Mouse (Mus musculus) monocyte, adult 5-6 weeks (primary cell): Measurements from ENCODE around the gene Zfp800. TPM values are rescaled to one million over a fixed set of nuclear protein-coding genes. Genes with fewer than 3 reads are reported as not detected.

ENCODE experiments used
- ATAC-seq: fragments of 153-309, 156-312 bp; replicated peaks from 2 replicates; pipeline ENCODE4 v1.8.0; 2017; ENCODE audit warnings: mild to moderate bottlenecking; ENCODE audit not compliant: low TSS enrichment, insufficient number of reproducible peaks, severe bottlenecking, poor library complexity, low FRiP score
- total RNA-seq: library from RNA; stranded (forward); fragments of 200-1000, 200-491, 200-594 nt; gene quantifications from 3 replicates; pipeline ENCODE4 v1.2.3, GENCODE M21; 2017

Gene Zfp800
- total RNA-seq, 1 experiment from 2014 or later = 56.7 TPM

- ATAC-seq = no peak
These were observed 75.4 kb downstream of the Zfp800 start for GRCm38 (mm10) chr6:28322399-28322798.

GRCm38 (mm10) chr6:28319648-28320270 lies 78.0 kb downstream of the Zfp800 start:
- peak; percentile 79 for ATAC-seq

GRCm38 (mm10) chr6:28318820-28319573 lies 78.8 kb downstream of the Zfp800 start:
- ATAC-seq = 0 out of 2 replicates have a peak, but pooled peaks have one; percentile 32

GRCm38 (mm10) chr6:28315208-28315607 lies 82.6 kb downstream of the Zfp800 start:
- no peak for ATAC-seq

DNA sequence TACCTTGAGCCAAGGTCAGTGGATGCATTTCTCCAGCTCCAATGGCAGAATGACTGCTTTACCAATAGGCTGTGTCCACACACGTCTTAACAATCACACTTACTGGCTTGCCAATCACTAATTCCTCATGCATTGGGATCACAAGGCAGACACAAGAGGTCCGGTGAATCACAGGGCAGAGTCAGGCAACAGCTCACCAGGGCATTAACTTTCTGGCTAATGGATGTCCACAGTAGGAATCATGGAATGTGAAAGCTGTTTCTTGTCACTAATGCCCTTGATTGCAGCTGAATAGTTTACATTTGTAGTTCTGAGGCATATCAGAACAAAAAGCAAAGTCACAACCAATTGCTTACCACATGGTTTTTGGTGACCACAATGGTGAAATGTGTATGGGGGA lies 85.7 kb downstream of the Zfp800 start:
- ATAC-seq = no peak

GRCm38 (mm10) chr6:28309692-28310091 lies 88.1 kb downstream of the Zfp800 start:
- ATAC-seq = no peak

DNA sequence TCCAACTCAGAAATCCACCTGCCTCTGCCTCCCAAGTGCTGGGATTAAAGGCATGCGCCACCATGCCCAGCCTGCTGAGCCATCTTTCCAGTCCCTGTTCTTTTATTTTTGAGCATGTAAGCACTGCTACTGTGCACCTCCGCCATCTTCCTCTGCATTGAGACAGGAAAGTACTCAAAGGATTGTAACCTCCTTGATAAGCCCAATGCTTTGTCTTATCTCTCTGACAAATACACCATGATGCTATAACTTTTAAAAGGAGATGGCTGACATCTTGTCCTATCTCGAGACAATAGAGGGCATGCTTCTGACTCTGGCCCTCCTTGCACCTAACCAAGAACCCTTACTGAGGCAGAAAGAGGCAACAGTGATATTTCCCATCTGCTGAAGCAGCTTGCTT lies 88.9 kb downstream of the Zfp800 start:
- ATAC-seq = no peak

- ATAC-seq = no peak
These were observed 91.1 kb downstream of the Zfp800 start for GRCm38 (mm10) chr6:28306702-28307101.

DNA sequence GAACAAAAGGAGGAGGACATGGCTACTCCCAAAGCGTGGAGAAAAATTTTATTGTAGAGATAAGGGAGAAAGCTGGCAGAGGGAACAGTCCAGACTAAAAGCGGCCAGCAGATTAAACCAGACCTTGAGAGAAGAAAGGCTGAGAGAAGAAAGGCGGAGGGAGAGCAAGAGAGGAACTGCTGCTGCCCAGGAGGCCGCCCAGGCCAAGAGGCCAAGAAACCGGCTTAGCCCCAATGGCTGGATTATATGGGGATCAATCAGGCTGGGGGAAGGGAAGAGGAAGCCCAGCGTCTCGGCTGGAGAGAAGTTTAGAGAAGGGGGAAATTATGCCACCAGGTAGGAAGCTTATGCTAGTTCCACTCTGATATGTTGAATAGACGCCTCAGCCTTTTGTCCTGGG lies 101.5 kb downstream of the Zfp800 start:
- no peak for ATAC-seq

- ATAC-seq = no peak
These were observed 102.2 kb downstream of the Zfp800 start for GRCm38 (mm10) chr6:28295581-28295980.

GRCm38 (mm10) chr6:28292810-28293209 lies 105.0 kb downstream of the Zfp800 start:
- ATAC-seq = no peak

GRCm38 (mm10) chr6:28279886-28280285 lies 117.9 kb downstream of the Zfp800 start:
- ATAC-seq = no peak

DNA sequence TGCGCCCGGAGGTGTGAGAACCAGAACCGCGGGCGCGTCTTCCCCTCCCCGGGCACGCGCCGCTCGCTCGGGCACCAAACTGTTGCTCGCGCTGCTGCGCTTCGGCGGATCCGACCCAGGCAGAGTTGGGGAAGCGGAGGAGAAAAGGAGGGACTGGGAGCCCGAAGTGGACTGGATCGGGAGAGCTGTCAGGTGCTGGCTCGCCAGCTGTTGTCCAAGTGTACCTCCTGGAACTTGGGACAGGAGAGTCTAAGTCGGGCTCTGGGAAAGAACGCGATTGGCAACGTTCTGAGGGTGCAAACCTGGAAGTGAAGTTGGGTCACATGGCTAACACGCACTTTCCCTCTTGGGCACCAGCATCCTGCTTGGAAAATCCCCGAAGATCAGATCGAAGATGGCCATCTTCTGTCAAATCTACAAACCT lies 135.6 kb downstream of the Zfp800 start:
- peak; percentile 36; the same call in 1 of the 2 replicates for ATAC-seq

- peak; percentile 94 for ATAC-seq
These were observed 136.3 kb downstream of the Zfp800 start for GRCm38 (mm10) chr6:28261307-28262197.

DNA sequence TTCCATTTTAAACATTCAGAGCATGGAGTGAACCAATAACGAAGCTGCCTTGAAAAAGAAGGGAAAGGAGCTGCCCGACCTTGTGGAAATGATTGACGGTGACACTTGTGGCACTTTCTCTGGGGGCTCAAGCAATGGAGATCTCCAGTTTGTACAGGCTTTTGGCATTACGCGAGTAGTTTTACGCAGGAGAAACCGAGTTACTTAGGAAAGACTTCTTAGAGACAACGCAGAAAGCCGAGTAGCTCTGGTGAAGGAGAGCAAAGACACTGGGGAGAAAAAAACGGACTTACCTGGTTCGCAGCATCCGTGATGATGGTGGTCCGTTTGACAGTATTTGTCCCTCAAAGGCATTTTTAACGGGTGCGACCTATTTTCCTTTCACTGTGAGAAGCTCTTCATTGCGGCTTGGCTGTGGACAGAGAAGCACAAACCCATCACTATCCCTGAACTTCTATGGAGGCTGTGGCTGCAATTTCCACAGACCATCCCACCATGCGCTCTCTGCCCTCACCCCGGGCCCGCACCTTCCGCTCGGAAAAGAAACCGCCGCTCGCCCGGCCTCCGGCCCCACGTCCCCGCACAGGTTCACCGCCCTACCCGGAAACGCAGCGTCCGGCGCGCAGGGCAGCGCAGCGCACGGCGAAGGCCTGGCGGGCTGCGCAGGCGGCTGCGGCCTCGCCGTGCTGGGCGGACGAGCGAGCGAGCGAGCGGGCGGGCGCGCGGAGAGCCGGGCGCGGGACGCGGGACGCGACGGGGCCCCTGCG lies 137.2 kb downstream of the Zfp800 start:
- no peak for ATAC-seq

DNA sequence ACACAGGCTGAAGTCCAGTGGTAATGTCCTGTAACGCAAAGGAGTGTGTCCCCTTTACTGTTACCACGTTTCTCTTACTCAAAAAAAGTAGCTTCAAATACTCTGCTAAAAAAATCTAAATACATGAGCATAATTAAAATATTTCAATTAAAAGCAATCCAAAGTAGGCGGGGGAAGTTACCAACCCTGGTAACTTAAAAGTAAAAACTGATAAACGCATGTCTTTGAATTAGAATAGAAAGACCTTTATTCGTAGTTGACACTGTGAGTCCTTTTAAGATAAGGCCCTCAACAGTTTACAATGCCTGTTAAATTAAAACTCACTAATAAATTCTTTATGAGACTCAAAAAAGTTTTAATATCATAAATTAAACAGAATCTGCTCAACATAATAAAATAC lies 138.1 kb downstream of the Zfp800 start:
- no peak for ATAC-seq

DNA sequence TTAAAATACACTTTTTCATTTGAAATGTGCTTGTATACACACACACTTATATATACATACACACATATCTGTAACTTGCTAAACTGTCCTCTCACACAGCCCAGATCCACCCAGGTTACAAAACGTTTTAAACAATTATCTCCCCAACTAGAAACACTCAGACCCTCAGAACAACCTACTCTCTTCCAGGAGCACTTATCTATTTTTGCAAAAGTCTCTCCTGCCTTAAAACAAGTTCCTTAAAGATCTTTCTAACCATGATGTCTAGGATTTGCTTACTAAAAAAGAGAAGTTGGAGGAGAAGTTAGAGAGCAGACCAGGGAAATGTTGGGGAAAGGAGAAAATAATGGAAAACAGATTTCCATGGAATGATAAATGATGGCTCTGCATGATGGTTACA lies 139.4 kb downstream of the Zfp800 start:
- ATAC-seq = no peak

GRCm38 (mm10) chr6:28257772-28258171 lies 140.0 kb downstream of the Zfp800 start:
- ATAC-seq = no peak

- no peak for ATAC-seq
These were observed 145.0 kb downstream of the Zfp800 start for GRCm38 (mm10) chr6:28252790-28253189.
